Mouse (Mus musculus) left cerebral cortex, adult 9 months (tissue): ENCODE results near the gene Osbpl2.
"Not testable (repeated sequence)": the region's sequence is repeated elsewhere in the genome, so short reads cannot be mapped to it uniquely, and the experiment has no call there.

ENCODE experiments used
- DNase-seq, 2 experiments: peaks; one replicate each; pipeline ENCODE4 v3.0.0; 2022; ENCODE audit warnings: low spot score in 2 of 2

Gene Osbpl2

GRCm38 (mm10) chr2:180148551-180148950 is 29.4 kb downstream of the Osbpl2 start:
- DNase-seq = no peak

GRCm38 (mm10) chr2:180154796-180155195 is 35.7 kb downstream of the Osbpl2 start:
- DNase-seq = peak in 1 of 2 experiments; percentile 76

- DNase-seq = no peak
Observed at GRCm38 (mm10) chr2:180158627-180159026, 39.5 kb downstream of the Osbpl2 start.

- DNase-seq = no peak
Observed at GRCm38 (mm10) chr2:180165855-180166254, 46.7 kb downstream of the Osbpl2 start.

GRCm38 (mm10) chr2:180166869-180167268 is 47.8 kb downstream of the Osbpl2 start:
- no peak for DNase-seq

GRCm38 (mm10) chr2:180170151-180170805 is 51.2 kb downstream of the Osbpl2 start:
- DNase-seq = no peak

- peak; percentile 90 to 98 for DNase-seq
Observed at GRCm38 (mm10) chr2:180170806-180171521, 51.9 kb downstream of the Osbpl2 start, which contains the start of gene Adrm1. TSS of gene Adrm1 (plus strand) at chr2:180171485.

- DNase-seq = peak in 1 of 2 experiments; percentile 32
Observed at GRCm38 (mm10) chr2:180171522-180172070, 52.5 kb downstream of the Osbpl2 start.

- no peak for DNase-seq
Observed at GRCm38 (mm10) chr2:180172152-180172551, 53.0 kb downstream of the Osbpl2 start.

GRCm38 (mm10) chr2:180173163-180173562 is 54.1 kb downstream of the Osbpl2 start:
- no peak for DNase-seq

GRCm38 (mm10) chr2:180173711-180174110 is 54.6 kb downstream of the Osbpl2 start:
- not testable (repeated sequence) for DNase-seq

GRCm38 (mm10) chr2:180174121-180174520 is 55.0 kb downstream of the Osbpl2 start:
- no peak for DNase-seq

GRCm38 (mm10) chr2:180175725-180176124 is 56.6 kb downstream of the Osbpl2 start:
- no peak for DNase-seq

GRCm38 (mm10) chr2:180181542-180181941 is 62.4 kb downstream of the Osbpl2 start:
- DNase-seq = no peak

GRCm38 (mm10) chr2:180184011-180184751 is 65.1 kb downstream of the Osbpl2 start:
- no peak for DNase-seq

- no peak for DNase-seq
Observed at GRCm38 (mm10) chr2:180184752-180185109, 65.6 kb downstream of the Osbpl2 start.

GRCm38 (mm10) chr2:180185686-180186085 is 66.6 kb downstream of the Osbpl2 start:
- DNase-seq = no peak

GRCm38 (mm10) chr2:180187362-180187761 is 68.3 kb downstream of the Osbpl2 start:
- DNase-seq = no peak

GRCm38 (mm10) chr2:180196610-180197322 is 77.7 kb downstream of the Osbpl2 start:
- DNase-seq = no peak

- DNase-seq = no peak
Observed at GRCm38 (mm10) chr2:180197323-180198037, 78.4 kb downstream of the Osbpl2 start.

- no peak for DNase-seq
Observed at GRCm38 (mm10) chr2:180198782-180199181, 79.7 kb downstream of the Osbpl2 start.
